Mouse (Mus musculus): ENCODE measurements around the gene Kbtbd13.
A peak's percentile ranks its signal among the peaks of the same experiment; 100 is the strongest.
"Not testable (repeated sequence)": the region's sequence is repeated elsewhere in the genome, so short reads cannot be mapped to it uniquely, and the experiment has no call there.

The Kbtbd13 gene

GRCm38 (mm10) chr9:65347112-65347850, 44.2 kb downstream of the Kbtbd13 start:
- no peak for DNase-seq (ENCODE audit: low spot score)

DNA sequence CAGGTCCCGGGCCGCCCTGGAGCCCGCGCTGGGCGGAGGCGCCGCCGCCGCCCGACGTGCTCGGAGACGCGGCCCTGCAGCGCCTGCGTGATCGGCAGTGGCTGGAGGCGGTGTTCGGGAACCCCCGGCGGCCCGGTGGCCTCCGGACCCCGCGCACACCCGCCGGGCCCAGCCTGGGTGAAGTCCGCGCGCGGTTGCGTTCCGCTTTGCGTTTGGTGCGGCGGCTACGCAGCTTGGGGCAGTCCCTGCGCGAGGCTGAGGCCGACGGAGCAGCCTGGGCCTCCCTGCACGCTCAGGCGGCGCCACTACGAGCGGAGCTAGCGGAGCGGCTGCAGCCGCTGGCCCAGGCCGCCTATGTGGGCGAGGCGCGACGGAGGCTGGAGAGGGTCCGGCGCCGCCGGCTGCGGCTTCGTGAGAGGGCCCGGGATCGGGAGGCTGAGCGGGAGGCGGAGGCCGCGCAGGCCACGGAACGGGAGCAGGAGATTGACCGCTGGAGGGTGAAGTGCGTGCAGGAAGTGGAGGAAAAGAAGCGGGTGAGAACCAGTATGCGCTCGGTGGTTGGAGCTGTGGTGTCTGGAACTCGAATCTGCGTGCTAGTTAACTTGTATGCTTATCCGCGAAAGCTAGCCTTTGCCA, 44.9 kb downstream of the Kbtbd13 start:
- DNase-seq (ENCODE audit: low spot score) = peak; percentile 74

DNA sequence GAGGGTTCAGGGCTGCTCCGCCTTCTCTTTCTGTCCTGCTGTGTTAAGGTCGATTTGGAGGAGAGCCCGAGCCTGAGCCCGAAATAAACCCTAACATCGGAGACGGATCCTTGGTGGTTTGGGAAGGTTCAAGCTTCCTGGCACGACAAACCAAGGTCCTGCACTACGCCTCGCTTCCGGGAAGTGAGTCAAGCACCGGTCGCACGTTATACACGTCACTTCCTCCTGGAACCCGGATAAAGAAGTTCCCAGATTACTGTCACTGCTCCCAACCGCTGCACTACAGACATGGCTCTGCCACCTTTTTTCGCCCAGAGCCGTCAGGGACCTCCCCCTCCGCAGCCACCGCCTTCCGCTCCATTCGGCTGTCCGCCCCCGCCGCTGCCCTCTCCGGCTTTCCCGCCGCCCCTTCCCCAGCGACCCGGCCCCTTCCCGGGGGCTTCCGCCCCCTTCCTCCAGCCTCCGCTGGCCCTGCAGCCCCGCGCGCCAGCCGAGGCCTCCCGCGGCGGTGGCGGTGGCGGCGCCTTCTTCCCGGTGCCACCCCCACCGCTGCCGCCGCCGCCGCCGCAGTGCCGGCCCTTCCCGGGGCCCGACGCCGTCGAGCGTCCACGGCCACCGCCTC, 45.5 kb downstream of the Kbtbd13 start, which contains the start of gene Pdcd7:
Pdcd7 (plus strand) TSS at position 251 of the 622 bp plus-strand sequence.
- peak; percentile 94 for DNase-seq (ENCODE audit: low spot score)

DNA sequence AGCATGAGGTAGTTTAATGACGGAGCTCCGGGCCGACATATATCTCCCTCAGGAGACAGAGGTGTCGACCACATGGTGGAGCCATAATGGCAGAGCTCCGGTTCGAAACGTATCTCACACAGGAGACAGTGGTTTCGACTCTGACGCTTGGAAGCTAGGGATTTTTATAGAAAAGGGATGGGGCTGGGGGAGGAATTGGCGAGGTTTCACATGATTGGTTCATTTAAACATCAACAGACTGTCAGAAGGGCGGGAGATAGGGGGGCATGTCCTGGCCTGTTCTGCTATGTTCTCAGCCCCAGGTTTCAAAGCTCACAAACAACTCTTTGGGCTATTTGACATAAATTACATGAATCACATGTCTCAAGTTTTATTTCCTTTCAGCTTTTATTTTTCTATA, 46.0 kb downstream of the Kbtbd13 start:
- DNase-seq (ENCODE audit: low spot score) = not testable (repeated sequence)

DNA sequence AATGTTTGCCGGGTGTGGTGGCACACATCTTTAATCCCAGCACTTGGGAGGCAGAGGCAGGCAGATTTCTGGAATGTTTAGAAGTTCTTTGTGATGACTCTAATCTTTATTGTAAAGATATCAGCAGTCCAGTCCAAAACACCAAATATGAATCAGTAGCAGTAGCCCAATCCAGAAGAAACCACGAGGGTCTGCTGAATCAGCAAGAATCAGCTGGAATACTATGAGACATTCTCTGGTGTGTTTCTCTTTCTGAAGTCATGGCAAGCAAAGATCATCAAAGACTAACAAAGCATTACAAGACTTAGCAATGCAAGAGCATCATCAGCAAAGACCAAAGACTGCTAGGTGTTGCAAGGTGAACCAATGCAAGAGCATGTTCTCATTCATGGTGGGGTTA, 51.0 kb downstream of the Kbtbd13 start:
- no peak for DNase-seq (ENCODE audit: low spot score)

DNA sequence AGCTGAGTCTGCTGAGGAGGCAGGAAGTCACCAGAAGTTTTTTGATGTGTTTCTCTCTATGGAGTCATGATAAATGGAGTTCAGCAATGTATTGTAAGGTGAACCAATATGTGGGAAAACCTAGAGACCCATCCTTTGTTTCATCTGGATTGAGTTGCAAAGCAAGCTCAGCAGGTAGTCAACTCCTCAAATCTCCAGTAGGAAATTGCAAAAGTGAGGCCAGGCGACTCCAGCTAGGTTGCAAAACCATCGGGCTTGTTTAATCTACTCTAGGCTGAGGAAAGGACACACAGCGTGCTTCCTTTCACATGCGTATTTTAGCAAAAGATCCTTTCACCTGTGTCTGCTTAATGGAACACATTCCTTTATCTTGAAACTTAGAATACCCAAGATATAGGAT, 52.3 kb downstream of the Kbtbd13 start:
- no peak for DNase-seq (ENCODE audit: low spot score)

Measured in yolk sac, embryonic 10.5 days (tissue).